Mouse (Mus musculus): ENCODE results near the gene 1700025C18Rik.

DNA sequence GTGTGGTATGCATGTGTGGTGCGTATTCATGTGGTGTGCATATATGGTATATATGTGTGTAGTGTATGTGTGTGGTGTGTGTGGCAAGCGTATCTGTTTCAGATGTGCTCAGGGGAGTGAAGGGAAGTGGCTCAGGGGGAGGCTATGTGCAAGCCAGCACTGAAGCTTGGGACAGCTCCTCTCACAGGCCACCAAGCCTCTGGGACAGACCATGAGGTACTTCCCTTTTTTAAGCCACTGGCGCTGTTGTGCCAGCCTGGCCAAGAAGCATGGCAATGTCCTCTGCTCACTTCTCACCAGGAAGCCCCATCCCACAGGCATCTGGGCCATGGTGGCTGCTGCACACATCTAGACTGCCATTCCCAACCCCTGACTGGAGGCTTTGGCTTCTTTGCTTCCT is 12.4 kb upstream of the 1700025C18Rik start:
- no peak for TF ChIP-seq CTCF (IDR thresholded peaks at IDR 0.05 in 2 of 3, conservative IDR thresholded peaks at IDR 0.05 in 1 of 3; ENCODE audit: control insufficient read depth in 1 of 3, insufficient read depth in 1 of 3, low read depth in 2 of 3, low read length in 3 of 3, poor library complexity in 1 of 3, severe bottlenecking in 1 of 3)
- TF ChIP-seq TCF12 (IDR thresholded peaks at IDR 0.05; ENCODE audit: low read depth, low read length), result no peak
- TF ChIP-seq MAX (IDR thresholded peaks at IDR 0.05; ENCODE audit: low read length), result no peak
- no peak for TF ChIP-seq POLR2AphosphoS2 (IDR thresholded peaks at IDR 0.05; ENCODE audit: low read length)
- no peak for TF ChIP-seq EP300 (IDR thresholded peaks at IDR 0.05; ENCODE audit: low read depth in 1 of 2, low read length in 2 of 2)
- TF ChIP-seq NELFE (IDR thresholded peaks at IDR 0.05; ENCODE audit: low read depth, low read length), result no peak
- TF ChIP-seq USF2 (IDR thresholded peaks at IDR 0.05; ENCODE audit: borderline replicate concordance in 1 of 2, insufficient read depth in 1 of 2, low read depth in 1 of 2, low read length in 2 of 2), result no peak

Measured in MEL (cell line).